In genomic region chr1:172518013-172518412, GRCm38 (mm10) we compare ENCODE assay signal across 15 mouse cellular contexts. TPM values are rescaled to one million over a fixed set of nuclear protein-coding genes. Genes with fewer than 3 reads are reported as not detected.
DNase-seq lines count a peak whose midpoint lies in the region; ATAC-seq and TF ChIP-seq lines count a peak whose summit lies in the region.
"Had no signal": no experiment of that assay in that cellular context is flagged by ENCODE, and none has a peak within 500 bp of the region (broad histone marks: within the 10 kb centered on the region; RNA-seq: fewer than 3 reads in every experiment).

No protein-coding gene starts in this region.

- intact Hi-C loops in gastrocnemius, adult 2 months (cut with DNase I) = no loop called here
- intact Hi-C loops in gastrocnemius, postnatal 36 days (cut with DNase I) = no loop called here

- ATAC-seq in inflammation-experienced regulatory T-cells, adult 6 months = no peak
- ATAC-seq: activated CD4-positive, CD25-positive, alpha-beta regulatory T cell, adult 4 months had no signal

- no peak overlapping the region for H3K27ac ChIP-seq in gastrocnemius, adult 2 months
- H3K27ac ChIP-seq in embryonic fibroblast, embryonic 13.5 days (ENCODE audit: insufficient read depth, low read length) = no peak overlapping the region
- H3K27ac ChIP-seq: hindbrain, embryonic 10.5 days; kidney, embryonic 15.5 days had no signal

- TF ChIP-seq CTCF in gastrocnemius, adult 2 months (IDR thresholded peaks at IDR 0.05) = peak; percentile 51
- TF ChIP-seq CTCF in lung, adult 2 months (IDR thresholded peaks at IDR 0.05; ENCODE audit: insufficient read depth, low read length) = peak; percentile 62
- TF ChIP-seq CTCF in embryonic fibroblast, embryonic 13.5 days (IDR thresholded peaks at IDR 0.05; ENCODE audit: borderline replicate concordance, insufficient read depth, low read length) = peak; percentile 34; the same call in 1 of the 2 replicates

- H3K4me1 ChIP-seq in lung, adult 2 months (ENCODE audit: control insufficient read depth, insufficient read depth, low read length) = peaks cover 26% of the 10 kb centered on the region
- 0 out of 2 replicates have a peak, but pooled peaks cover 6% of the 10 kb centered on the region for H3K4me1 ChIP-seq in embryonic fibroblast, embryonic 13.5 days (ENCODE audit: control insufficient read depth, insufficient read depth, low read length)

- H3K4me3 ChIP-seq in gastrocnemius, adult 2 months = no peak overlapping the region
- H3K4me3 ChIP-seq in lung, adult 2 months (replicated peaks; ENCODE audit: extremely low read depth, low read depth, low read length) = no peak overlapping the region
- H3K4me3 ChIP-seq in embryonic fibroblast, embryonic 13.5 days (ENCODE audit: insufficient read depth, low read length) = no peak overlapping the region
- H3K4me3 ChIP-seq: hindbrain, embryonic 10.5 days; kidney, embryonic 15.5 days had no signal

- TF ChIP-seq POLR2A in lung, adult 2 months (IDR thresholded peaks at IDR 0.05; ENCODE audit: borderline replicate concordance, extremely low read depth, low read depth, low read length) = no peak
- no peak for TF ChIP-seq POLR2A in embryonic fibroblast, embryonic 13.5 days (IDR thresholded peaks at IDR 0.05; ENCODE audit: low read depth, low read length)

- WGBS in lung, adult 2 months = 83% methylated on average over 4 of the region's 4 CpGs

- DNase-seq in gastrocnemius, adult 2 months = no peak
- no peak for DNase-seq in gastrocnemius, postnatal 36 days
- no peak for DNase-seq in lung, adult 2 months
- no peak for DNase-seq in lung, postnatal 36 days
- peak; percentile 72 for DNase-seq in ES-CJ7 (ENCODE audit: low read depth, low spot score)
- no peak for DNase-seq in frontal cortex, postnatal 25 days (ENCODE audit: low spot score in 2 of 2)
- DNase-seq: heart, adult 11 months; layer of hippocampus, adult 9-11 months had no signal

RNA-seq across cellular contexts. Expression of gene Cfap45, which starts 2.6 kb away (rescaled TPM):
- total RNA-seq in gastrocnemius, adult 2 months (2021) = not detected
- total RNA-seq in gastrocnemius, postnatal 36 days (2021) = under 1 TPM in 1 of 2 experiments, not detected in 1; 0.33 TPM
- polyA plus RNA-seq in lung, adult 2 months (2012; rRNA removed) = 7.1 and 7.3 TPM in 2 replicates
- polyA plus RNA-seq in embryonic fibroblast, embryonic 13.5 days (2011; ENCODE audit: insufficient read length, low read depth, missing spikeins) = 0.85 and 2.9 TPM in 2 replicates
- 1 to 10 TPM in 2 of 3 experiments, under 1 TPM in 1; 0.43 to 1.5 (median 1.2) TPM for polyA plus RNA-seq in inflammation-experienced regulatory T-cells, adult 6 months (2017; shearing (Covaris generic))
- polyA plus RNA-seq: C2C12 had no signal

RNA-seq across cellular contexts. Expression of gene Tagln2, which starts 18.2 kb away (rescaled TPM):
- 10 to 100 TPM; 16.4 to 23.4 TPM for total RNA-seq in gastrocnemius, adult 2 months (2021)
- total RNA-seq in gastrocnemius, postnatal 36 days (2021) = 10 to 100 TPM; 20.4 to 23.5 TPM
- 585 and 594 TPM in 2 replicates for polyA plus RNA-seq in lung, adult 2 months (2012; rRNA removed)
- 468 and 642 TPM in 2 replicates for polyA plus RNA-seq in embryonic fibroblast, embryonic 13.5 days (2011; ENCODE audit: insufficient read length, low read depth, missing spikeins)
- polyA plus RNA-seq in inflammation-experienced regulatory T-cells, adult 6 months (2017; shearing (Covaris generic)) = 100 to 1,000 TPM; 260 to 650 (median 280) TPM

RNA-seq across cellular contexts. Expression of gene Igsf9, which starts 36.4 kb away (rescaled TPM):
- under 1 TPM in 1 of 2 experiments, not detected in 1; 0.67 TPM for total RNA-seq in gastrocnemius, adult 2 months (2021)
- under 1 TPM; 0.36 to 0.59 TPM for total RNA-seq in gastrocnemius, postnatal 36 days (2021)
- 11.1 and 11.8 TPM in 2 replicates for polyA plus RNA-seq in lung, adult 2 months (2012; rRNA removed)
- 5.4 and 6.4 TPM in 2 replicates for polyA plus RNA-seq in embryonic fibroblast, embryonic 13.5 days (2011; ENCODE audit: insufficient read length, low read depth, missing spikeins)
- polyA plus RNA-seq in inflammation-experienced regulatory T-cells, adult 6 months (2017; shearing (Covaris generic)) = 1 to 10 TPM in 1 of 3 experiments, under 1 TPM in 1, not detected in 1; 0.50 to 1.4 TPM
- polyA plus RNA-seq: activated CD4-positive, CD25-positive, alpha-beta regulatory T cell, adult 4 months had no signal

RNA-seq across cellular contexts. Expression of gene Vsig8, which starts 37.7 kb away (rescaled TPM):
- total RNA-seq in gastrocnemius, adult 2 months (2021) = not detected
- not detected for total RNA-seq in gastrocnemius, postnatal 36 days (2021)
- polyA plus RNA-seq in lung, adult 2 months (2012; rRNA removed) = 0.37 and 12.5 TPM in 2 replicates
- polyA plus RNA-seq in embryonic fibroblast, embryonic 13.5 days (2011; ENCODE audit: insufficient read length, low read depth, missing spikeins) = not detected in 2 replicates
- not detected for polyA plus RNA-seq in inflammation-experienced regulatory T-cells, adult 6 months (2017; shearing (Covaris generic))
- polyA plus RNA-seq: activated CD4-positive, CD25-positive, alpha-beta regulatory T cell, adult 4 months; C2C12; hindbrain, embryonic 10.5 days; limb, embryonic 11.5 days had no signal

RNA-seq across cellular contexts. Expression of gene Slamf9, which starts 42.9 kb away (rescaled TPM):
- total RNA-seq in gastrocnemius, adult 2 months (2021) = under 1 TPM in 1 of 2 experiments, not detected in 1; 0.22 TPM
- total RNA-seq in gastrocnemius, postnatal 36 days (2021) = under 1 TPM; 0.20 to 0.33 TPM
- polyA plus RNA-seq in lung, adult 2 months (2012; rRNA removed) = 10.6 and 15.2 TPM in 2 replicates
- polyA plus RNA-seq in embryonic fibroblast, embryonic 13.5 days (2011; ENCODE audit: insufficient read length, low read depth, missing spikeins) = 0.63 and 2.5 TPM in 2 replicates
- polyA plus RNA-seq in inflammation-experienced regulatory T-cells, adult 6 months (2017; shearing (Covaris generic)) = under 1 TPM in 2 of 3 experiments, not detected in 1; 0.36 to 0.61 TPM
- polyA plus RNA-seq: hindbrain, embryonic 10.5 days had no signal
